Mouse (Mus musculus) adrenal gland, postnatal 0 days (tissue): Measurements from ENCODE around the gene Cfap100. TPM values are rescaled to one million over a fixed set of nuclear protein-coding genes. Genes with fewer than 3 reads are reported as not detected.

Experiments used
- polyA plus RNA-seq: library from polyadenylated mRNA; unstranded; fragments of >200 nt; fragmentation: Nextera tagmentation; extraction: Ambion mirVana; gene quantifications from 2 replicates; pipeline ENCODE4 v1.2.1, GENCODE M21; 2015

Cfap100 gene
- 0.03 TPM in 1 of 2 replicates, not detected in the other for polyA plus RNA-seq

DNA sequence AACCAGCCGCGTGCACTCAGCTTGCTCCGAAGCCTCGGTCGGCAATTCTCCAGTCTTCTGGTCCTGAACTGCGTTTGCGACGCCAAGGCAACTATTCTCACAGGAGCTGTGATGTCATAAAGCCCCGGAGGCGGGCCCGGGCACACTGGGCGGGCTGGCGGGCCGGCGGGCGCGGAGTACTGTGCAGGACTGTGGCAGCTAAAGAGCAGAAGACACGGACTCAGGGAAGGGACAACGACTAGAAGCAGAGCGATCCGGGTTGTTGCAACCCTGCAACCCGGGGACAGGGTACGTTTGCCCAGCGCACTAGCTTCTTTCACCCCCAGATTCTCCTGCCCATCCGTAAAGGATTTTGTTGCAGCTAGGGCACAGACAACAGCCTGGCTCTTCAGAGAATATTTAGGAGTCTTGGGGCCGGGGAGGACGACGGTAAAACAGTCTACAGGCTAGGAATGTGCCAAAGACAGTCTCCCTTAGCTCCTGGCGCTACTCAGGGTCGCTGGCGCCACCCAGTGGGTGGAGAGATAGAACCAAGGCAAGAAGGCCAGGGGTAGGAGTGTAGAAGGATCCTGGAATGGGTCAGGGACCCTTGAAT, at the start of gene Cfap100:
Cfap100 (minus strand) TSS at position 418 of the 595 bp plus-strand sequence.

DNA sequence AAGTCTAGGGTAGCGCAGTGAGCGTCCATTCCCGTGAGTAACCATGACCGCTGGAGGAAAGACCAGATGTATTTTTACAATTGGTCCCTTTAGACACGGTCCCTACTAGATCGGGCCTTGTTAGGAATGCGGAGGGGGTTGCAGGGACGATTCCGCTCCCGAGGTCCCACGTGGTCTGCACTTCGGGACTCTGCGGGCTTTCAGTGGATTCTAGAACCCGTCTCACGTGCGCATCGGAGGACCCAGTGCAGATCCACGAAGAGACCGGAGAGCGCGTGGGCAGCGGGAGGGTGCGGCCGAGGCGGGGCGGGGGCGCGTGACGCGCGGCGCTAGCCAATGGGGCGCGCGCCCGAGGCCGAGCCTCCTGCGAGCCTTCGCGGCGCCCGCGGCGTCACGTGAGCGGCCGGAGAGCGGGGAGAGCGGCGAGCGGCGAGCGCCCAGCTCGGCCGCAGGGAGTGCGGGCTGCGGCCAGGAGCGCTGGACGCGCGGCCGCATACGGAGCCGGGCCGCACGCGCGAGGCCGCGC, 33.6 kb upstream of the Cfap100 start, which contains the start of gene Klf15:
Klf15 (plus strand) TSS at position 396 of the 526 bp plus-strand sequence.

DNA sequence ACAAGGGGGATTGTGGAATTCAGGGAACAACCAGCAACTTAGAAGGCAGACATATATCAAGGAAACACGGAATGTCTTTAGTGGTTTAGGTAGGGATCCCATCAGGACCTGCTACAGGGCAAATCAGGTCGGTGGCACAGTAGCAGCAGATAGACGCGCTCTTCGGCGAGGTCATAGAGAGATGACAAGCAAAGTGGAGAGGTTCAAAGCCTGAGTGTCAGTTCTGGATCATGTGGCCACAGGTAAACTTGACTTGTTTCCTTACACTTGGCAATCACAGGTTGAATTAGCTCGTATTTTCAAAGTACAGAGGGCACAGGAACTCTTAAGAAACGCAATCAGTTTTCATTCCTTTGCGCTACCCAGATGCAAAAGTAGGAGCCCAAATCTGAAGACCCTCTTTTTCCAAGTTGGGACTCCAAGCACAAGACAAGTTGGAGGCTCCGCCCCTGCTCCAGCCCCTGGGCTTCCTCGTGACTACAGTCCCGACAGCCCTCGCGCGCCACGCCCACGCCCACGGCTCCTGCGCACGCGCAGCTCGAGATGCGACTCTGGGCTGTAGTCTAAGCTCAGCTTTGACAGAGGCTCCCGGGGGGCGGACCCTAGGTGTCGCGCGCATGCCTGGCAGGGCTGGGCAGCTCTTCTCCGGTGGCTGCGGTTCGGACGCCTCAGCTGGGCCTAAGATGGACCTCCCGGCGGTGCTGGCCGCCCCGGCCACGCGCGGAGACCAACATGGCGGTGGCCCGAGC, 59.4 kb downstream of the Cfap100 start, which contains the start of gene Zxdc:
Zxdc (plus strand) TSS at position 517 of the 749 bp plus-strand sequence.

Other genes starting within 250 kb of the Cfap100 start
- gene V1ra8, start 226.0 kb downstream of the Cfap100 start, polyA plus RNA-seq, result not detected in 2 replicates
- 0.15 TPM in 1 of 2 replicates, not detected in the other for gene Vmn1r53, start 204.4 kb downstream of the Cfap100 start, polyA plus RNA-seq
- gene Vmn1r54, start 182.5 kb downstream of the Cfap100 start, polyA plus RNA-seq, result not detected in 2 replicates
- not detected in 2 replicates for gene BC048671, start 127.6 kb downstream of the Cfap100 start, polyA plus RNA-seq
- gene Chst13, start 103.6 kb downstream of the Cfap100 start, polyA plus RNA-seq, result 0.59 and 0.68 TPM in 2 replicates
- 1.4 TPM in 2 replicates for gene Uroc1, start 95.5 kb downstream of the Cfap100 start, polyA plus RNA-seq
- gene Zxdc, start 59.3 kb downstream of the Cfap100 start, polyA plus RNA-seq, result 8.4 and 8.5 TPM in 2 replicates
- 9.5 and 12.2 TPM in 2 replicates for gene Klf15, start 33.8 kb upstream of the Cfap100 start, polyA plus RNA-seq
- 28.0 and 87.2 TPM in 2 replicates for gene Aldh1l1, start 57.6 kb upstream of the Cfap100 start, polyA plus RNA-seq
- 16.3 and 32.5 TPM in 2 replicates for gene Slc41a3, start 175.9 kb upstream of the Cfap100 start, polyA plus RNA-seq